Mouse (Mus musculus): ENCODE results near the gene Zranb1.

The Zranb1 gene

GRCm38 (mm10) chr7:132930055-132930454 lies 887 bp upstream of the Zranb1 start:
- no peak for DNase-seq

- DNase-seq, result peak; percentile 66
Measured at GRCm38 (mm10) chr7:132931560-132932351, 814 bp downstream of the Zranb1 start.

- no peak for DNase-seq
Measured at GRCm38 (mm10) chr7:132933331-132933730, 2.4 kb downstream of the Zranb1 start.

- no peak for DNase-seq
Measured at GRCm38 (mm10) chr7:132934743-132935142, 3.8 kb downstream of the Zranb1 start.

- no peak for DNase-seq
Measured at GRCm38 (mm10) chr7:132939118-132939517, 8.2 kb downstream of the Zranb1 start.

GRCm38 (mm10) chr7:132940569-132940968 lies 9.6 kb downstream of the Zranb1 start:
- DNase-seq, result no peak

- no peak for DNase-seq
Measured at GRCm38 (mm10) chr7:132949968-132950367, 19.0 kb downstream of the Zranb1 start.

GRCm38 (mm10) chr7:132950613-132951012 lies 19.7 kb downstream of the Zranb1 start:
- DNase-seq, result peak; percentile 18

- no peak for DNase-seq
Measured at GRCm38 (mm10) chr7:132964395-132964794, 33.5 kb downstream of the Zranb1 start.

- no peak for DNase-seq
Measured at GRCm38 (mm10) chr7:132965707-132966106, 34.8 kb downstream of the Zranb1 start.

- no peak for DNase-seq
Measured at GRCm38 (mm10) chr7:132972079-132972478, 41.1 kb downstream of the Zranb1 start.

- DNase-seq, result no peak
Measured at GRCm38 (mm10) chr7:132976079-132976478, 45.1 kb downstream of the Zranb1 start.

GRCm38 (mm10) chr7:132977981-132978380 lies 47.0 kb downstream of the Zranb1 start:
- DNase-seq, result no peak

GRCm38 (mm10) chr7:132982639-132983038 lies 51.7 kb downstream of the Zranb1 start:
- DNase-seq, result no peak

GRCm38 (mm10) chr7:132989839-132990238 lies 58.9 kb downstream of the Zranb1 start:
- no peak for DNase-seq

- DNase-seq, result no peak
Measured at GRCm38 (mm10) chr7:132991240-132991900, 60.4 kb downstream of the Zranb1 start.

GRCm38 (mm10) chr7:132992967-132993615 lies 62.1 kb downstream of the Zranb1 start:
- DNase-seq, result no peak

- DNase-seq, result no peak
Measured at GRCm38 (mm10) chr7:132994120-132994519, 63.2 kb downstream of the Zranb1 start.

- no peak for DNase-seq
Measured at GRCm38 (mm10) chr7:132994628-132995191, 63.8 kb downstream of the Zranb1 start.

GRCm38 (mm10) chr7:132996391-132996790 lies 65.4 kb downstream of the Zranb1 start:
- no peak for DNase-seq

- DNase-seq, result no peak
Measured at GRCm38 (mm10) chr7:132998639-132999038, 67.7 kb downstream of the Zranb1 start.

- no peak for DNase-seq
Measured at GRCm38 (mm10) chr7:132999061-132999460, 68.1 kb downstream of the Zranb1 start.

- no peak for DNase-seq
Measured at GRCm38 (mm10) chr7:133001388-133001787, 70.4 kb downstream of the Zranb1 start.

All from lung, postnatal 10 days (tissue).